Mouse (Mus musculus) ES-E14 (cell line): ENCODE results near the gene Ghrl. TPM values are rescaled to one million over a fixed set of nuclear protein-coding genes. Genes with fewer than 3 reads are reported as not detected.

Experiments used
- DNase-seq: peaks from one replicate; pipeline ENCODE4 v3.0.0-alpha.2; 2013; ENCODE audit warnings: low read depth, low spot score
- H3K27ac ChIP-seq: 2 replicates; pipeline ENCODE4 v1.5.1; 2012; ENCODE audit warnings: low read depth, mild to moderate bottlenecking, low read length, moderate library complexity, mixed read lengths; ENCODE audit not compliant: poor library complexity, insufficient read depth, severe bottlenecking
- H3K36me3 ChIP-seq: 2 replicates; pipeline ENCODE4 v1.6.1; 2012; ENCODE audit warnings: mild to moderate bottlenecking, low read length, moderate library complexity, mixed read lengths; ENCODE audit not compliant: control insufficient read depth, poor library complexity, insufficient read depth, severe bottlenecking
- H3K4me1 ChIP-seq, 2 experiments: fragments of 150-350 bp in 1 of 2; sonication (generic) in 1 of 2; 2 replicates each; pipeline ENCODE4 v1.6.1; 2012; ENCODE audit warnings: low read length in 2 of 2, mild to moderate bottlenecking in 1 of 2, mixed read lengths in 1 of 2; ENCODE audit not compliant: control insufficient read depth in 2 of 2, insufficient read depth in 2 of 2, poor library complexity in 1 of 2
- H3K4me3 ChIP-seq, 2 experiments: fragments of 150-350 bp in 1 of 2; sonication (generic) in 1 of 2; 2 replicates each; pipeline ENCODE4 v1.5.1; 2012; ENCODE audit warnings: low read length in 2 of 2, low read depth in 1 of 2, mild to moderate bottlenecking in 1 of 2, mixed read lengths in 1 of 2; ENCODE audit not compliant: insufficient read depth in 1 of 2, poor library complexity in 1 of 2, severe bottlenecking in 1 of 2
- H3K9ac ChIP-seq: 2 replicates; pipeline ENCODE4 v1.6.1; 2012; ENCODE audit warnings: low read depth, mild to moderate bottlenecking, low read length, mixed read lengths; ENCODE audit not compliant: poor library complexity, insufficient read depth, severe bottlenecking
- H3K9me3 ChIP-seq: fragments of 150-350 bp; sonication (generic); 2 replicates; pipeline ENCODE4 v1.6.1; 2012; ENCODE audit warnings: low read depth, mild to moderate bottlenecking, low read length; ENCODE audit not compliant: control insufficient read depth, insufficient read depth
- CHD2 ChIP-seq: IDR thresholded peaks from 2 replicates; pipeline ENCODE4 v1.6.1; 2014; ENCODE audit warnings: mild to moderate bottlenecking, low read depth, low read length, inconsistent platforms
- HCFC1 ChIP-seq: IDR thresholded peaks from 2 replicates; pipeline ENCODE4 v1.6.1; 2012; ENCODE audit warnings: low read length, inconsistent platforms, borderline replicate concordance; ENCODE audit not compliant: insufficient read depth
- MAFK ChIP-seq: IDR thresholded peaks from 2 replicates; pipeline ENCODE4 v1.6.1; 2014; ENCODE audit warnings: mild to moderate bottlenecking, low read depth, low read length, inconsistent platforms; ENCODE audit not compliant: insufficient read depth
- ZC3H11A ChIP-seq: IDR thresholded peaks from 2 replicates; pipeline ENCODE4 v1.6.1; 2012; ENCODE audit warnings: low read depth, mild to moderate bottlenecking, inconsistent platforms, low read length, borderline replicate concordance
- ZNF384 ChIP-seq: IDR thresholded peaks from 2 replicates; pipeline ENCODE4 v1.6.1; 2012; ENCODE audit warnings: low read depth, low read length, inconsistent platforms
- in situ Hi-C, 2 experiments: fragments of 600-800 bp; cut with MboI; formaldehyde crosslinking; loops; one replicate each; pipeline ENCODE4 v1.15.1; 2025; ENCODE audit warnings: low sequenced_read_pairs in 2 of 2, inconsistent platforms in 1 of 2; ENCODE audit not compliant: unreplicated experiment in 2 of 2
- total RNA-seq: library from RNA; depleted of rRNA; stranded (reverse); fragments of 300-350 nt; gene quantifications from 2 replicates; pipeline ENCODE4 v1.2.3, GENCODE M21; 2012

The Ghrl gene
- total RNA-seq, 1 experiment = 2.3 TPM

GRCm38 (mm10) chr6:113681271-113681670, 38.4 kb downstream of the Ghrl start:
- DNase-seq = peak; percentile 89
- no peak overlapping the region for H3K4me3 ChIP-seq
- in situ Hi-C loops = loop anchor here in 1 of 2 experiments (5.0 kb wide), 1 partner anchor 44 kb away; the partner anchor contains the start of gene Irak2
- TF ChIP-seq HCFC1 = no peak
- TF ChIP-seq ZC3H11A = peak; percentile 39; the same call in 1 of the 2 replicates
- no peak for TF ChIP-seq CHD2
- TF ChIP-seq MAFK = no peak
- TF ChIP-seq ZNF384 = no peak
- H3K27ac ChIP-seq = peak overlapping the region; percentile 44; the same call in 1 of the 2 replicates
- H3K36me3 ChIP-seq = no peaks in the 10 kb centered on the region
- peak overlapping the region; percentile 55; the same call in 1 of the 2 replicates for H3K9ac ChIP-seq
- H3K4me1 ChIP-seq = peaks cover 2 to 30% of the 10 kb centered on the region in 2 experiments; a peak in 2 of 4 replicates
- no peaks in the 10 kb centered on the region for H3K9me3 ChIP-seq

DNA sequence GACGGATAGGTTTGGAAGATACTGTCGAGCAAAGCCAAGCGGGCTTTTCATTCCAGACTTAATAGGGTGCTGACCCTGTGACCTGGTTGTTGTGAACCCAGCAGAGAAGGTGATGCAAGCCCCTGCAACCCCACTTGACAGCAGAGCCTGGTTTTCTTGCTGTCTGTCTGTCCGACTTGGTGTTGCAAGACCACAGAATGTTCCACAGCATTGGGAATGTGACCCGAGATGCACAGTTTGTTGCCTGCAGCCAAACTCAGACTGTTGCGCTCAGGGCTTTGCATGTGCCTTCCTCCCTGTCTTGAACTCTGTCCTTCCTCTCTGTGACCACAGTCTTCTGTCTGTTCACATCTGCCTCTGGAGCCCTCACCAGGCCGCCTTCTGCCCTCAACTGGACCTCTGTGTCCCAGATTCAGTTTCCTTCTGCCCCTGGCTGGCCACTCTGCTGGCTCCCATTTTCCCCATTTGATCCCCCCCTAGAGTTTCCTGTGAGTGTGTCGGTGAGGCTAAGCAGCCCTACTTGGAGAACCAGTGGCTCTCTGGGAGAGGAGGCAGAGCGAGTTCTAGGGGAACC, 39.6 kb downstream of the Ghrl start:
- H3K4me1 ChIP-seq = peaks cover 2 to 30% of the 10 kb centered on the region in 2 experiments; a peak in 2 of 4 replicates
- no peak overlapping the region for H3K9ac ChIP-seq
- H3K9me3 ChIP-seq = no peaks in the 10 kb centered on the region
- in situ Hi-C loops = loop anchor here in 1 of 2 experiments (5.0 kb wide), 1 partner anchor 43 kb away; the partner anchor contains the start of gene Irak2
- DNase-seq = no peak
- no peak overlapping the region for H3K4me3 ChIP-seq
- H3K27ac ChIP-seq = no peak overlapping the region
- TF ChIP-seq HCFC1 = no peak
- TF ChIP-seq CHD2 = no peak
- no peak for TF ChIP-seq MAFK
- no peak for TF ChIP-seq ZC3H11A
- TF ChIP-seq ZNF384 = no peak
- H3K36me3 ChIP-seq = no peaks in the 10 kb centered on the region

DNA sequence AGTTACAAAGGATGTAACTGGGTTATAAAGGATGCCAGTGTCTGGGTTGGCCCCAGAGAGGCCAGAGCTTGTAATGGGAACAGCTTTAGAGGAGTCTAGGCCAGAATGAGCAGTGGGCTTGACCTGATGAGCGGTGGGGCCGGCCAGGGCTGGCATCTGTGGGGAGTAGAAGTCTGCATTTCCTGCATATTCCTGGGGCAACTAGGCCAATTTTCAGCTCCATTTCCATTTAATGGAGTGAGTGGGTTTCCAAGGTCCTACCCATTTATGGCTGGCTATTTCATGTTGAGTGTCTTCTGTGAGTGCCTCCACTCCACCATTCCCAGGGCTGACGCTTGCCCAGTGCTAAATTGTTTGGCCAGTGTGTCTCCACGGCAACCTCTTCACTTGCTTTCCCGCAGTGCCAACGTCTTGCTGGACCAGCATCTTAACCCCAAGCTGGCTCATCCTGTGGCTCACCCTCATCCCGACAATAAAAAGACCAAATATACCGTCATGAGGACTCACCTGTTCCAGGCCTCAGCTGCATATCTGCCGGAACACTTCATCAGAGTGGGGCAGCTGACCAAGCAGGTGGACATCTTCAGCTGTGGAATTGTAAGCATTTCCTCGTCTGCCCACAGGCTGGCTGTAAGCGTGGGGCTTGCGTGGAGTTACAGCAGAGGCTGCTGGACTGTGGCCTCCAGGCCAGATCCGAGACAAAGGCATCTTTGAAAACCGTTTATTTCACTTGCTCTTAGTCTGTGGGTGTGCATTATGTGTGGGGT, 41.3 kb downstream of the Ghrl start:
- Histone ChIP-seq H3K36me3 (no peaks in the 10 kb centered on the region), H3K4me3 (no peak overlapping the region), H3K27ac (no peak overlapping the region), H3K9ac (no peak overlapping the region), H3K4me1 (peaks cover 2 to 23% of the 10 kb centered on the region in 2 experiments; a peak in 2 of 4 replicates), H3K9me3 (no peaks in the 10 kb centered on the region)
- TF ChIP-seq MAFK = no peak
- TF ChIP-seq ZC3H11A = no peak
- TF ChIP-seq ZNF384 = no peak
- no peak for TF ChIP-seq CHD2
- no peak for TF ChIP-seq HCFC1
- in situ Hi-C loops = no loop called here
- DNase-seq = no peak

DNA sequence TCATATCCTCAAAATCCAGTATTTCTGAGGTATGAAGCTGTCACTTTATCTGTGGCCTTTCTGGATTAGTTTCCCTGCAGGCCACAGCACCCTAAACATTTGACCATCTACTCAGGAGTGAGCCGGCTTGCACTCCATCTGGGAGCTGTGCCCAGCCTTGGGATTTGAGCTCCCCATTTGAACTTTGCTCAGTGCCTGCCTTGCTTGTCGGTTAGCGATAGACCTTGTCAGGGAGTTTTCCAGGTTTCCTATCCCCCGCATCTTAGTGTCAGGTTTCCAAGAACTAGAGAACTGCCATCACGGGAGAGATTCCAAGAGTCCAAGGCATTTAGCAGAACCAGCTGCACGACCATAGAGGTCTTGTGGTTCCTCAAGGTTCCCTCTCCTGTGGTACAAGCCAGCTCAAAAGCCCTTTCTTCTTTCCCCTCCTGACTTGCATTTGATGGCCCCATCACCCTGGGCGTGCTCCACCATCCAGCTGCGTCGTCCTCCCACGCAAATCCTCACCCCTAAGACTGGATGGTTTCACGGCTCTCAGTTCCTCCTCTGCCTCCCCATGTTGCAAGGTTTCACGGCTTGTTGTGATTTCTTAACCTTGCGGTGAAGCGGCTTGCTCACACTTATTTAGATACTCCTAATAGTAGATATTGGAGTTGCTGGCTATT, 42.5 kb downstream of the Ghrl start:
- H3K9me3 ChIP-seq = no peaks in the 10 kb centered on the region
- H3K27ac ChIP-seq = peak overlapping the region; percentile 20; the same call in 1 of the 2 replicates
- H3K9ac ChIP-seq = no peak overlapping the region
- H3K36me3 ChIP-seq = no peaks in the 10 kb centered on the region
- TF ChIP-seq ZNF384 (no peak), CHD2 (no peak), HCFC1 (no peak), ZC3H11A (no peak), MAFK (no peak)
- H3K4me3 ChIP-seq = no peak overlapping the region
- in situ Hi-C loops = no loop called here
- DNase-seq = no peak
- peaks cover 2 to 20% of the 10 kb centered on the region in 2 experiments; a peak in 2 of 4 replicates for H3K4me1 ChIP-seq
